Mouse (Mus musculus): ENCODE data around the gene Dnajb12.
A peak's percentile ranks its signal among the peaks of the same experiment; 100 is the strongest.
"Not testable (repeated sequence)": the region's sequence is repeated elsewhere in the genome, so short reads cannot be mapped to it uniquely, and the experiment has no call there.

Dnajb12 gene

DNA sequence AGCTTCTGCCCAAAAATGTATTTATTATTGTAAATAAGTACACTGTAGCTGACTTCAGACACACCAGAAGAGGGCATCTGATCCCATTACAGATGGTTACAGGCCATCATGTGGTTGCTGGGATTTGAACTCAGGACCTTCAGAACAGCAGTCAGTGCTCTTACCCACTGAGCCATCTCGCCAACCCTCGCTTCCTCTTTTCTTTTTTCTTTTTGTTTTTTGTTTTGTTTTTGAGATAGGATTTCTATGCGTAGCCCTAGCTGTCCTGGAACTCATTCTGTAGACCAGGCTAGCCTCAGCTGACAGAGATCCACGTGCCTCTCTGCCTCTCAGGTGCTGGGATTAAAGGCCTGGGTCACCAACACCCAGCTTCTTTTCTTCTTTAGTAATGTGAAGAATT, 6.7 kb upstream of the Dnajb12 start:
- DNase-seq: not testable (repeated sequence)

DNA sequence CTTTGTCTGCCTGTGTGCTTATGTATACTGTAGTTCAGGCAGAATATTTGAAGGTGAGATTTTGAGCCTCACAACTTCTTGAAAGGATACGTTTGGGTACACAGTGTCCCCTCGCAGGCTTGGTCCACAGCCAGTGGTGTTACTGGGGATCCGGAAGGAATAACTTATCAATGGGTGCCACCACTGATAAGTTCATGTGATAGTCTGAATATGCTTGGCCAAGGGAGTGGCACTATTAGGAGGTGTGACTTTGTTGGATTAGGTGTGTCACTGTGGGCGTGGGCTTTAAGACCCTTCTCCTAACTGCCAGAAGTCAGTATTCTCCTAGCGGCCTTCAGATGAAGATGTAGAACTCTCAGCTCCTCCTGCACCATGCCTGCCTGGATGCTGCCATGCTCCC, 6.2 kb upstream of the Dnajb12 start:
- no peak for DNase-seq

DNA sequence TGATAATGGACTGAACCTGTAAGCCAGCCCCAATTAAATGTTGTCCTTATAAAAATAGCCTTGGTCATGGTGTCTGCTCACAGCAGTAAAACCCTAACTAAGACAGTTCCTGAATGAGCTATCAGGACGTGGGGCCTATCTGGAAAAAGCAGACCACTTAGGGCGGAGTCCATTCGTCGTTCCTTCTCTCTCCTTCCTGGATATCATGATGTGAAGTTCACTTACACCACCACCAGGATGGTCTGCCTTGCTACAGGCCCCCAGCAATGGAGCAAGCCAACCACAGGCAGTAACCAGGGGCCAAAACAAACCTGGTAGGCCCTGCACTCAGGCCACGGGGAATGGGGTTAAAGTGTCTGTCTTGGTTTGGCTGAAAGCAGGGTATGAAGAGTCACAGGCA, 5.7 kb upstream of the Dnajb12 start:
- no peak for DNase-seq

GRCm38 (mm10) chr10:59875396-59875795, 4.0 kb upstream of the Dnajb12 start:
- DNase-seq: no peak

GRCm38 (mm10) chr10:59876698-59877097, 2.7 kb upstream of the Dnajb12 start:
- DNase-seq: not testable (repeated sequence)

GRCm38 (mm10) chr10:59877421-59878117, 1.8 kb upstream of the Dnajb12 start:
- DNase-seq: no peak

DNA sequence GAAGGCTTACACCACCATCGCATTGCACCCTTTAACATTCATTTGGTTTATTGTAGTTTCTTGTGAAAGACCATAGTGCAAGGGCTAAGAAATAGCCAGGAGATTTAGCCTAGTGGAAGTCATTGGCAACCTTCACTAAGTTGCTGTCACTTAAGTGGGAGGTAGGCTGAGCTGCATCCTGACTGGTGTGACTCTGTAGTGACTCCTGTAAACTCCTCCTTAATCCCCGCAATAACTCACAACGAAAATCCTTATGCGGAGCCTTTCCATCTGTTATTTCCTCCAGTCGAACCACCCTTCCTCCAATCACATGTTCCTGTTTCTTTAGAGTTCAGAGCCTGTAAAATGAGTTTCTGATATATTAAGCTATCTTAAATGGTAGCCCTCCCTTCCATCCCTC, 533 bp upstream of the Dnajb12 start:
- no peak for DNase-seq

DNA sequence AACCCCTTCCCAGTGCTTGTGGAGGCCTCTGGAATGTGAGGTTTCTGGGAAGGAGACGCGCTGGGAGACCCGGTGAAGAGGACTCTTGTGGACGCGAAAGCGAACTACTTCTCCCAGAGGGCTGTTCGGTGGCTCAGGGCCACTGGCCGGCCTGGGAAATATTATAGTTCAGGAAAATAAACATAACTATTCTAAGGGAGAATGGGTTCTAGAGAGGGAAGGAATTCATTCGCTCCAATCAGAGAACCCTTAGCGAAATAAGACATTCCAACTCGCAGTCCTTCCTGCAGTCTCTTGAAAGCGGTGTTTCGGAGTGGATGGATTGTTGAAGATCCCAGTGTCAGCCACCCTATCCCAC, 652 bp downstream of the Dnajb12 start:
- no peak for DNase-seq

DNA sequence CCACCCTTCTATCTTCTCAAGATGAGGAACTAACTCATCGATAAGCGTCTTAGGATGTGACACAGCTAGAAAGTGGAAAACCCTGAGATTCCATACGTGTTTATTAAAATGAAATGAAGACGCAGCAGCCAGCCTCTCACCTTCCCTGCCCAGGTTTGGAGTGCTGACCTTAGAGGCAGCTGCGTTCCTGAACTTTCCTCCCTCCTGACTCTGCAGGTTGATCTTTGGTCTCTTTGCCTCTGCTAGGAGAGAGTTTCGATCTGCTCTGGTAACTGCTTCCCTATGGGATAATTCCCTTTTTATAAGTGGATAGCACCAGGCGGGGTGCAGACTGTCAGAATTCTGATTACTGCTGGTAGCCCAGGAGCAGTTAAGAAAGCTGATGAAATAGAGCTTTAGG, 1.5 kb downstream of the Dnajb12 start:
- DNase-seq: peak; percentile 60

GRCm38 (mm10) chr10:59884327-59885173, 5.2 kb downstream of the Dnajb12 start:
- peak; percentile 67 for DNase-seq

DNA sequence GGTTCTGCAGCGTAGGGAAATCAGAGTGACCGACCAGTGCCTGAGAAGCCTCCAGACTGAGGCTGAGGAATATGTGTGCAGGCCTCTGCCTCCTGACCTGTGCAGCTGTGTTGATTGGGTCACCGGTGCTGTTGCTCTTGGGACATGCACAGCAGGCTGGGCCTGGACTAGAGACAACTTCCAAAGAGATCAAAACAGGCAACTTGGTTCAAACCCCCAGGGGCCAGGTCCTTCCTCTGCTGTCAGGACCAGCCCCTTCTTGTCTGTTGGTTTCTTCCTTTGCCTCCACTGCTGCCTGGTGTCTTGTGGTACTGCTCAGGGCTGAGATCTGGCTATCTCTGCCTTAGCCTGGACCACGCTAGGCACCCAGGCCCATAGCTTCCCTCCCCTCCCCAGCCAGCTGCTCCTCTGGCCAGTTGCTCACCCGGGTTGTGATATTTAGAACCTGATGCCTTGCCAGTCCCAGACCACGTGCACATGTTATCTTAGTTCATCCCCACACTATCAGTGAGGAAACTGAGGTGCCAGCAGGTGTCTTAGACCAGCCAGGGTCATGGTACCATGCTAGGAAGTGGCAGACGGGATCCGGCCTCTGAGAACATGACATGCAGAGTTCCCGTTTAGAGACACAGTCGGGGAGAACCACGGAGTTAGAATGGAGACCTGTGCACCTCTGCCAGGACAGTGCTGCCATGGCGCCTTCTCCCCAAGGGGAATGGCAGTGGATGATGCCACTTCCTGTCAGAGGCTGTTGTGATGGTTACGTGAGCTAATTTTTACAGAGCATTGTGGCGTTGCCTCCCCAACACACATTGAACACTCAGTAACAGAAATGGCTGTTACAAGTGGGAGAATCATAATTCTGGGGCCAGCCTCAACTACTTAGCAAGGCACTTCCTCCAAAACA, 6.1 kb downstream of the Dnajb12 start:
- no peak for DNase-seq

DNA sequence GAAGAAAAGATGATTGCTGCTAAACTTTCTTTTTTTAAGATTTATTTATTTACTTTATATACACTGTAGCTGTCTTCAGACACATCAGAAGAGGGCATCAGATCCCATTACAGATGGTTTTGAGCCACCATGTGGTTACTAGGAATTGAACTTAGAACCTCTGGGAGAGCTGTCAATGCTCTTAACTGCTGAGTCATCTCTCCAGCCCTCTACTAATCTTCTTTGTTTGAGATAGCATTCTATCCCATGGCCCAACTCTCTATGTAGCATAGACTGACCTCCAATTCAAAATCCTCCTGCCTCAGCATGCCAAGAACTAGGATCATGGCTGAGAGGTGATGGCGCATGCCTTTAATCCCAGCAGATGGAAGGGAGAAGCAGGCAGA, 6.7 kb downstream of the Dnajb12 start:
- DNase-seq: no peak

GRCm38 (mm10) chr10:59887432-59887831, 8.1 kb downstream of the Dnajb12 start:
- DNase-seq: no peak

DNA sequence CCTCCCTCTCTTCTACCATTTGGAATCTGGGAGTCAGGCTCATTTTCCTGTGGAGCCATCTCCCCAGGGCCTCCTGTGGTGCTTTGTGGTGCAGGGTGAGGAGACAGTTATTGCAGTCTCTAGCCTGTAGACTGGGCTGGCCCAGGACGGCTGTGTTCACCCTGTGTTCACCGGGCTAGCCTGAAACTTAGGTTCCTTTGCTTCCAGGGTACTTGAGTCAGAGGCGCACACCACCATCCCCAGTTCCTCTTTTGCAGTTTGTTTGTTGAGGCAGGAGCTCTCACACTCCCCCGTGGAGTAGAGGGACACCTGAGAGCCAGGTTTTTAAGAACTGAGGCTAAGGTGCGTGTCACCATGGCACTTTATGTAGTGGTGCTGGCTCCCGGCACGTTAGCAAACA, 10.0 kb downstream of the Dnajb12 start:
- DNase-seq: no peak

- no peak for DNase-seq
These were observed 10.8 kb downstream of the Dnajb12 start for GRCm38 (mm10) chr10:59889953-59890751.

DNA sequence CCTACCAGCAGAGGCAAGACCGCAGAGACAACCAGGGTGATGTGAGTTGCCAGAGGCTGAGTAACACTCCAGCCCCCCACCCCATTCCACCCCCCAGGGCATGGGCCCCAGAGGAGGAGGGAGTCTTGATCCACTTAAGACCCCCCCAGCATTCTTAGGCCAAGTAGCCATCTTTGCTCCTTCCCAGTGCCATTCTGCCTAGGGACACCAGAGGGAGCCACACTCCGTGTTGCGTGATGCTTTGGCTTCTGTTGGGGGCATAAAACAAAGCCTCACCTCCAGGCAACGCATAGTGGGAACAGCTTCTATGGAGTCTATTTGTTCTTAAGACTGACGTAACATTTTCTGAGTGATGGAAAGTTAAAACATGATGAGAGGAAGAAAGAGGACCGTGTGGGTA, 13.6 kb downstream of the Dnajb12 start:
- peak; percentile 72 for DNase-seq

- DNase-seq: peak; percentile 89
These were observed 15.2 kb downstream of the Dnajb12 start for GRCm38 (mm10) chr10:59894251-59895160.

GRCm38 (mm10) chr10:59895460-59896186, 16.3 kb downstream of the Dnajb12 start:
- no peak for DNase-seq

- DNase-seq: no peak
These were observed 16.9 kb downstream of the Dnajb12 start for GRCm38 (mm10) chr10:59896211-59896610.

DNA sequence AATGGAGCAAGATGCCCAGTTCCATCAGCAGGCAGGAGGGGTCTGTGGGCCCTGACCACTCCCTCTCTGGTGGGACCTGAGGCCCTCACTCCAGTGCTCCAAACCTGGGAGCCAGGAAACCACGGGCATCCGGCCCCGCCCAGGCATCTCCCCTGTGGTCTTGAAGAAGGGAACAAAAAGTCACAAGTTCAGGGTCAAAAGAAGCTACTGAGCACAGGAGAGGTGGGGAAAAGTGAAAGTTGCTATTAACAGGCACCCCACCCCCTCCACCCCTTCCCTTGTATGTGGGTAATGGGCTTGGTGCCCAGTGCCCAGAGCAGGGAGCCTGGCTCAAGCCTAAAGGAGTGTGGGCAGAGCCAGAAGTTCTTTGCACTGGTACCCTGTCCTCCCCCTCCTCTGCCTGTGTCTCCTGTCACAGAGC, 17.6 kb downstream of the Dnajb12 start:
- peak; percentile 61 for DNase-seq

DNA sequence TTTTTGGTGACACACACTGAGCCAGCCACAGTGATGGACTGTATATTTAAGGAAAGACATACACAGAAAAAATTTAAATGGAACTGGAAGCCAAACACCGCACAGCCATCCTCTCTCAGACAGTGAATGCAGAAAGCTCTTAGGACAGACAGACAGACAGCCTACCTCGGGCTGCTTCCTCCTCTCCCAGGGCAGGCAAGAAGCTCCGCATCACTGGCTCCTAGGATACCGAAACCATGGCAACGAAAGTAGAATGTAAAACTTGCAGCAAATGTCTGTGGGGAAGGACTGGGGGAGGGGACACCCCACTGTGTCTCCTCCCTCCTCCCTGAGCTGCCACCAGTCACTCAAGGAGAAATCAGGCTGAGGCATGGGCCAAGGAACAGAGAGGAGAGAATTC, 18.2 kb downstream of the Dnajb12 start:
- peak; percentile 56 for DNase-seq
